In genomic region chr13:112031061-112031460, GRCm38 (mm10) we compare ENCODE assay signal across 19 mouse cellular contexts.
DNase-seq lines count a peak whose midpoint lies in the region; ATAC-seq and TF ChIP-seq lines count a peak whose summit lies in the region.
"Had no signal": no experiment of that assay in that cellular context is flagged by ENCODE, and none has a peak within 500 bp of the region (broad histone marks: within the 10 kb centered on the region; RNA-seq: fewer than 3 reads in every experiment).

No protein-coding gene starts in this region.

- no peaks in the 10 kb centered on the region for H3K27me3 ChIP-seq in forebrain, embryonic 13.5 days
- H3K27me3 ChIP-seq in forebrain, postnatal 0 days (ENCODE audit: insufficient read depth, low read length): no peaks in the 10 kb centered on the region
- H3K27me3 ChIP-seq in lung, embryonic 15.5 days: no peaks in the 10 kb centered on the region
- peaks cover 6% of the 10 kb centered on the region; the same call in 1 of the 2 replicates for H3K27me3 ChIP-seq in liver, embryonic 14.5 days (ENCODE audit: control insufficient read depth, insufficient read depth, low read length)
- no peaks in the 10 kb centered on the region for H3K27me3 ChIP-seq in forebrain, embryonic 12.5 days
- H3K27me3 ChIP-seq: embryonic facial prominence, embryonic 12.5 days; heart, embryonic 13.5 days; hindbrain, embryonic 15.5 days had no signal

- TF ChIP-seq CTCF in forebrain, postnatal 0 days (IDR thresholded peaks at IDR 0.05; ENCODE audit: low read depth): no peak
- TF ChIP-seq CTCF in liver, embryonic 14.5 days (IDR thresholded peaks at IDR 0.05; ENCODE audit: low read depth): no peak

- H3K9me3 ChIP-seq in forebrain, embryonic 13.5 days (replicated peaks): no peaks in the 10 kb centered on the region
- H3K9me3 ChIP-seq in forebrain, postnatal 0 days (ENCODE audit: low read length): no peaks in the 10 kb centered on the region
- no peaks in the 10 kb centered on the region for H3K9me3 ChIP-seq in lung, embryonic 15.5 days
- no peaks in the 10 kb centered on the region for H3K9me3 ChIP-seq in liver, embryonic 14.5 days (ENCODE audit: control insufficient read depth, low read length)
- no peaks in the 10 kb centered on the region for H3K9me3 ChIP-seq in forebrain, embryonic 12.5 days
- H3K9me3 ChIP-seq: embryonic facial prominence, embryonic 12.5 days; heart, embryonic 13.5 days; hindbrain, embryonic 15.5 days had no signal

- H3K4me1 ChIP-seq in forebrain, embryonic 13.5 days: no peaks in the 10 kb centered on the region
- H3K4me1 ChIP-seq in forebrain, postnatal 0 days (ENCODE audit: insufficient read depth): no peaks in the 10 kb centered on the region
- H3K4me1 ChIP-seq in lung, embryonic 15.5 days: peaks cover 18% of the 10 kb centered on the region
- H3K4me1 ChIP-seq in liver, embryonic 14.5 days (replicated peaks; ENCODE audit: control insufficient read depth in 2 of 2, insufficient read depth in 2 of 2, low read length in 1 of 2): peaks cover 0 to 5% of the 10 kb centered on the region in 2 experiments; a peak in 2 of 4 replicates
- no peaks in the 10 kb centered on the region for H3K4me1 ChIP-seq in forebrain, embryonic 12.5 days
- H3K4me1 ChIP-seq: embryonic facial prominence, embryonic 12.5 days; heart, embryonic 13.5 days; hindbrain, embryonic 15.5 days had no signal

- 72% methylated on average over 11 of the region's 11 CpGs for WGBS in forebrain, embryonic 13.5 days
- WGBS in forebrain, postnatal 0 days: 87% methylated on average over 11 of the region's 11 CpGs
- WGBS in lung, embryonic 15.5 days: 68% methylated on average over 11 of the region's 11 CpGs
- WGBS in liver, embryonic 14.5 days (ENCODE audit: insufficient replicate concordance): 75% methylated on average over 11 of the region's 11 CpGs
- WGBS in forebrain, embryonic 12.5 days: 87% methylated on average over 11 of the region's 11 CpGs

- no peak for TF ChIP-seq EP300 in liver, embryonic 14.5 days (IDR thresholded peaks at IDR 0.05; ENCODE audit: low read depth)

- no peak overlapping the region for H3K4me3 ChIP-seq in forebrain, embryonic 13.5 days
- H3K4me3 ChIP-seq in forebrain, postnatal 0 days (ENCODE audit: low read depth, low read length): no peak overlapping the region
- no peak overlapping the region for H3K4me3 ChIP-seq in lung, embryonic 15.5 days
- no peak overlapping the region for H3K4me3 ChIP-seq in liver, embryonic 14.5 days (ENCODE audit: insufficient read depth in 1 of 2, low read depth in 2 of 2, low read length in 2 of 2)
- H3K4me3 ChIP-seq in forebrain, embryonic 12.5 days (replicated peaks): no peak overlapping the region
- H3K4me3 ChIP-seq: embryonic facial prominence, embryonic 12.5 days; heart, embryonic 13.5 days; hindbrain, embryonic 15.5 days had no signal

- H3K36me3 ChIP-seq in forebrain, embryonic 13.5 days (ENCODE audit: poor library complexity, severe bottlenecking): no peaks in the 10 kb centered on the region
- H3K36me3 ChIP-seq in forebrain, postnatal 0 days (ENCODE audit: insufficient read depth): no peaks in the 10 kb centered on the region
- H3K36me3 ChIP-seq in lung, embryonic 15.5 days: no peaks in the 10 kb centered on the region
- no peaks in the 10 kb centered on the region for H3K36me3 ChIP-seq in liver, embryonic 14.5 days (replicated peaks; ENCODE audit: control insufficient read depth, insufficient read depth, low read depth)
- no peaks in the 10 kb centered on the region for H3K36me3 ChIP-seq in forebrain, embryonic 12.5 days (replicated peaks)
- H3K36me3 ChIP-seq: embryonic facial prominence, embryonic 12.5 days; heart, embryonic 13.5 days; hindbrain, embryonic 15.5 days had no signal

- no peak for DNase-seq in forebrain, postnatal 0 days
- DNase-seq in lung, postnatal 14 days: no peak
- DNase-seq in liver, embryonic 14.5 days (ENCODE audit: low read depth in 3 of 3, low spot score in 3 of 3): no peak
- peak; percentile 32 for DNase-seq in testis, postnatal 10 days (ENCODE audit: low spot score)
- DNase-seq: adrenal gland, postnatal 25 days; cerebellum, adult 8-10 months; heart, postnatal 36 days; kidney, adult 8-10 months; left cerebral cortex, postnatal 4 days; lung, adult 2 months; spleen, adult 18-20 months had no signal

- peak; percentile 45; the same call in 1 of the 2 replicates for ATAC-seq in forebrain, embryonic 13.5 days
- no peak for ATAC-seq in forebrain, postnatal 0 days
- peak; percentile 16; the same call in 1 of the 2 replicates for ATAC-seq in lung, embryonic 15.5 days (ENCODE audit: borderline replicate concordance, extremely low read depth, low FRiP score, low TSS enrichment)
- peak; percentile 48 for ATAC-seq in liver, embryonic 14.5 days (ENCODE audit: insufficient read depth)
- no peak for ATAC-seq in forebrain, embryonic 12.5 days (ENCODE audit: low FRiP score)
- ATAC-seq in cerebellum, adult (ENCODE audit: insufficient number of reproducible peaks, low FRiP score, low TSS enrichment): no peak
- ATAC-seq: CD4-positive, CD25-positive, alpha-beta regulatory T cell, adult 4 months had no signal

- no peak overlapping the region for H3K27ac ChIP-seq in forebrain, embryonic 13.5 days
- no peak overlapping the region for H3K27ac ChIP-seq in forebrain, postnatal 0 days (ENCODE audit: low read depth, low read length)
- H3K27ac ChIP-seq in lung, embryonic 15.5 days: peak overlapping the region; percentile 83
- H3K27ac ChIP-seq in liver, embryonic 14.5 days: no peak overlapping the region
- H3K27ac ChIP-seq in forebrain, embryonic 12.5 days: no peak overlapping the region
- H3K27ac ChIP-seq: embryonic facial prominence, embryonic 12.5 days; heart, embryonic 13.5 days; hindbrain, embryonic 15.5 days had no signal

- no peak overlapping the region for H3K9ac ChIP-seq in forebrain, embryonic 13.5 days
- no peak overlapping the region for H3K9ac ChIP-seq in forebrain, postnatal 0 days
- no peak overlapping the region for H3K9ac ChIP-seq in lung, embryonic 15.5 days
- H3K9ac ChIP-seq in liver, embryonic 14.5 days (replicated peaks): no peak overlapping the region
- no peak overlapping the region for H3K9ac ChIP-seq in forebrain, embryonic 12.5 days
- H3K9ac ChIP-seq: embryonic facial prominence, embryonic 12.5 days; heart, embryonic 13.5 days; hindbrain, embryonic 15.5 days had no signal

- no peak overlapping the region for H3K4me2 ChIP-seq in forebrain, embryonic 13.5 days
- H3K4me2 ChIP-seq in forebrain, postnatal 0 days (ENCODE audit: low read depth): no peak overlapping the region
- no peak overlapping the region for H3K4me2 ChIP-seq in lung, embryonic 15.5 days
- no peak overlapping the region for H3K4me2 ChIP-seq in liver, embryonic 14.5 days (ENCODE audit: low read depth)
- no peak overlapping the region for H3K4me2 ChIP-seq in forebrain, embryonic 12.5 days
- H3K4me2 ChIP-seq: embryonic facial prominence, embryonic 12.5 days; heart, embryonic 13.5 days; hindbrain, embryonic 15.5 days had no signal

Comparison
In these comparisons a context has a peak if more than half of its experiments do, and no peak if none do; other contexts are left out.
1. ATAC-seq: peak in forebrain, embryonic 13.5 days (single experiment), lung, embryonic 15.5 days (single experiment) and liver, embryonic 14.5 days (single experiment); none in forebrain, postnatal 0 days (single experiment), forebrain, embryonic 12.5 days (single experiment) and cerebellum, adult (single experiment).